Mouse (Mus musculus) midbrain, embryonic 13.5 days (tissue): ENCODE results near the gene Ces2h. TPM values are rescaled to one million over a fixed set of nuclear protein-coding genes. Genes with fewer than 3 reads are reported as not detected.
A peak's percentile ranks its signal among the peaks of the same experiment; 100 is the strongest.
"Not testable (repeated sequence)": the region's sequence is repeated elsewhere in the genome, so short reads cannot be mapped to it uniquely, and the experiment has no call there.

Source experiments
- ATAC-seq: fragments of 200-750 bp; cut with Nextera tagmentation; 2 replicates; pipeline ENCODE4 v1.8.0; 2017; ENCODE audit warnings: mild to moderate bottlenecking, moderate TSS enrichment, moderate library complexity
- H3K27ac ChIP-seq: fragments of 300-500 bp; sonication (generic); 2 replicates; pipeline ENCODE4 v1.5.1; 2015; ENCODE audit warnings: inconsistent platforms, mild to moderate bottlenecking, moderate library complexity
- H3K27me3 ChIP-seq: fragments of 300-500 bp; sonication (generic); 2 replicates; pipeline ENCODE4 v1.6.1; 2015; ENCODE audit warnings: mild to moderate bottlenecking, inconsistent platforms
- H3K36me3 ChIP-seq: fragments of 300-500 bp; sonication (generic); 2 replicates; pipeline ENCODE4 v1.6.1; 2015; ENCODE audit warnings: mild to moderate bottlenecking, inconsistent platforms
- H3K4me1 ChIP-seq: fragments of 300-500 bp; sonication (generic); replicated peaks from 2 replicates; pipeline ENCODE4 v1.6.1; 2015; ENCODE audit warnings: inconsistent platforms
- H3K4me2 ChIP-seq: fragments of 300-500 bp; sonication (generic); replicated peaks from 2 replicates; pipeline ENCODE4 v1.6.1; 2015; ENCODE audit warnings: moderate library complexity, mild to moderate bottlenecking, inconsistent platforms
- H3K4me3 ChIP-seq: fragments of 300-500 bp; sonication (generic); replicated peaks from 2 replicates; pipeline ENCODE4 v1.5.1; 2015; ENCODE audit warnings: mild to moderate bottlenecking, inconsistent platforms
- H3K9ac ChIP-seq: fragments of 300-500 bp; sonication (generic); replicated peaks from 2 replicates; pipeline ENCODE4 v1.6.1; 2015; ENCODE audit warnings: mild to moderate bottlenecking, inconsistent platforms
- H3K9me3 ChIP-seq: fragments of 300-500 bp; sonication (generic); 2 replicates; pipeline ENCODE4 v1.6.1; 2016; ENCODE audit warnings: mild to moderate bottlenecking, inconsistent platforms
- WGBS: fragments of 180-500 bp; shearing (Covaris S2); methylation state at CpG from one replicate; pipeline ENCODE4 v1.1.7; 2015; 5-methylcytosine and 5-hydroxymethylcytosine counted together
- polyA plus RNA-seq: library from polyadenylated mRNA; unstranded; fragments of >200 nt; fragmentation: Nextera tagmentation; extraction: Ambion mirVana; gene quantifications from 2 replicates; pipeline ENCODE4 v1.2.1, GENCODE M21; 2015

The Ces2h gene
- polyA plus RNA-seq, 1 experiment from 2014 or later: not detected

DNA sequence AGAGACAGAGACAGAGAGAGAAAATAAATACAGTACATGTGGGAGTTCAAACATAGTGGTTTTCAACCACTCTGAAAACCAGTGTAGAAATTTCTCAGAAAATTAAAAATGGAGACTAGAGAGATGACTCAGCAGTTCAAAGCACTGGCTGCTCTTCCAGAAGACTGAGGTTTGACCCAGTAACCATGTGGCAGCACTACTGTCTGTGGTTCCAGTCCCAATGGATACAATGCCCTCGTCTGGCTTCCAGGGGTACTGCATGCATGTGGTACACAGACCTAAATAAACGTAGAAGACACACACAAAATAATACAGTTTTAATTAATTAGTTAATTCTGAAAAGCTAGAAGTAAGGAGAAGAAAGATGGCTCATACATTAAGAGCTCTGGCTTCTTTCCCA lies 24.4 kb downstream of the Ces2h start:
- H3K36me3 ChIP-seq: no peaks in the 10 kb centered on the region
- no peak overlapping the region for H3K4me3 ChIP-seq
- H3K27me3 ChIP-seq: no peaks in the 10 kb centered on the region
- H3K9ac ChIP-seq: no peak overlapping the region
- no peaks in the 10 kb centered on the region for H3K9me3 ChIP-seq
- 78% methylated on average over 2 of the region's 2 CpGs for WGBS
- H3K4me1 ChIP-seq: no peaks in the 10 kb centered on the region
- no peak overlapping the region for H3K27ac ChIP-seq
- H3K4me2 ChIP-seq: no peak overlapping the region
- no peak for ATAC-seq

DNA sequence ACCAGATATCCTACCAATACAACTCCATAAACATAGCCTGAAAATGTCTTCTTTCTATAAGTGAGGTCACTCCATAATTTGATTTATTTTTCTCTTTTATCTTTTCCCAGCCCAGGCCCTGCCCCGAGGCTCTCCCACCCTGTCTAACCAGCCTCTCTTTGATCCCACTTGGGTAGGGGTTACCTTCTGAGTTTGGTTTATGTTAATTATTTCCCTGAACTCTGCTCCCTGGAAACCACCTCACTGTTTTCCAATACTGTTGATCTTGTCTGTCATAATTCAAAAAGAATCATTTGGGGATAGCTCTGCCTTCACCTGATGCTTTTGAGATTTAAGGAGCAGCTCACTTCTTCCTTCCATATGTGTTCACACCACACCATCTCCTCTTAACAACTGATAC lies 42.9 kb downstream of the Ces2h start:
- ATAC-seq: no peak
- Histone ChIP-seq H3K9me3 (0 out of 2 replicates have a peak, but pooled peaks cover 3% of the 10 kb centered on the region), H3K27ac (no peak overlapping the region), H3K27me3 (no peaks in the 10 kb centered on the region), H3K4me1 (no peaks in the 10 kb centered on the region), H3K4me2 (no peak overlapping the region), H3K36me3 (no peaks in the 10 kb centered on the region), H3K9ac (no peak overlapping the region), H3K4me3 (no peak overlapping the region)
- WGBS: 81% methylated on average over 1 of the region's 1 CpGs

DNA sequence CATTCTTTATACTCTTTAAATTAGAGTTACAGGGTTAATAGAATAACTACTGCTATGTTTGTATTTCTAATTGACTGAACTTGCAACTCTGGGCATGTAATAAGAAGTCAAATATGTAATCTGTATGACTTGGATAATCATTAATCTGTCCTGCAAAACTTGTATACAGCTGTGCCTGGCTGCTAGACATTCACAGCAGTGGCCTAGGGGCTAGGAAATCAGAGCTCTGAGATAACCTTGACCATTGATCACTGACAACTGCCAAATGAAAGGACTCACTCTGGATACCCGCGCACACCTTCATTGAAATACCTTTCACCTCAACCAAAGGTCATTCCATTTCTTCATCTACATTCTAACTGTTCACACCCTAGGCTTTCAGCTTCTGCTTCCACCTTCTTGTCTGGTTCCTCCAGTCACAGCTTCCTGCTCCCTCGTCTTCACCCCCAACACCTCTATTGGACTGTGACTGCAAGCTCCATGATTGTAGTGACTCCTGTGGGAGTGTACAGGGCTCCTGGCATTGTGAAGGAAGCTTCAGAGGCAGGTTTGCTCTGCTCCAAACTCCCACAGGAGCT lies 45.3 kb downstream of the Ces2h start:
- Histone ChIP-seq H3K27me3 (no peaks in the 10 kb centered on the region), H3K4me3 (no peak overlapping the region), H3K4me1 (no peaks in the 10 kb centered on the region), H3K36me3 (no peaks in the 10 kb centered on the region), H3K27ac (no peak overlapping the region), H3K9me3 (no peaks in the 10 kb centered on the region), H3K4me2 (no peak overlapping the region), H3K9ac (no peak overlapping the region)
- WGBS: 90% methylated on average over 3 of the region's 3 CpGs
- no peak for ATAC-seq

DNA sequence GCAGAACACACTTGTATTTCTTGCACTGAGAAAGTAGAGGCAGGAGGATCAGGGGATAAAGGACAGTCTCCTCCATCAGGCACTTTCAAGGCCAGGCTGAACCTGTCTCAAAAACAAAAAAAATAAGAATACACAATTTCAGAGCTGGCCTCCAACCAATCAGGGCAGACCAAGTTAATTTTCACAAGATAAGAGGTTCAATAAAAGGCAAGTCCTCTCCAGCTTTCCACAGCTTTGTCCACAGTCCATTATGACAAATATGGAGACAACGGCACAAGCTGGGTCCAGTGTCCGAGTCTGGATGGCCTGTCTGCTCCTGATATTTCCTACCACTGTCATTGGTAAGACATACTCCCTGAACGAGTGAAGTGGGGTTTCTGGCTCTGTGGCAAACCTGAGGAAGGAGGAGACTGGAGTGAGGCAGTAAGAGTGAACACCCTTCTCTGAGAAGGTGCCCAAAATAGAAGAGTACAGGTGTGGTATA lies 47.8 kb downstream of the Ces2h start, which contains the start of gene Ces3a:
TSS of gene Ces3a (plus strand) at position 231 of the 484 bp plus-strand sequence.
- Histone ChIP-seq H3K36me3 (no peaks in the 10 kb centered on the region), H3K27ac (no peak within 1 kb of the TSS), H3K4me2 (no peak within 1 kb of the TSS), H3K9ac (no peak within 1 kb of the TSS), H3K4me3 (no peak within 1 kb of the TSS), H3K4me1 (no peaks in the 10 kb centered on the region), H3K9me3 (no peaks in the 10 kb centered on the region), H3K27me3 (no peaks in the 10 kb centered on the region)
- 77% methylated on average over 3 of the region's 3 CpGs for WGBS
- ATAC-seq: no peak

DNA sequence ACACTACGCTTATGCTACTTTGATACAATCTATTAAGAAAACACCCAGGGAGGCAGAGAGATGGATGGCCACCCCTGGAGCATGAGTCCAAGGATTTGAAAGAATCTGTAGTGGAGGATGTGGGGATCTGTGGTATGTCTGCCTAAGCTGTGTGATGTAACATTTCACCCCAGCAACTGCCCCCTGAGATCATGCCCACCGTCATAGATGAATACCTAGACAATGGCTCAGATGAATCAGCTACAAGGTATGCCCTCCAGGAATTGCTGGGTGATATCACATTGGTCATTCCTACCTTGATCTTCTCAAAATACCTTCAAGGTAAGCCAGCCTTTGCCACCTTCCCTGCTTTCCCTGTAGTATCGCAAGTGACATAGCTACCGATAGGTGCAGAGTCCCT lies 55.6 kb downstream of the Ces2h start:
- Histone ChIP-seq H3K9me3 (no peaks in the 10 kb centered on the region), H3K9ac (no peak overlapping the region), H3K27ac (no peak overlapping the region), H3K4me3 (no peak overlapping the region), H3K4me1 (no peaks in the 10 kb centered on the region), H3K27me3 (no peaks in the 10 kb centered on the region), H3K4me2 (no peak overlapping the region), H3K36me3 (no peaks in the 10 kb centered on the region)
- WGBS: 90% methylated on average over 4 of the region's 4 CpGs
- no peak for ATAC-seq

DNA sequence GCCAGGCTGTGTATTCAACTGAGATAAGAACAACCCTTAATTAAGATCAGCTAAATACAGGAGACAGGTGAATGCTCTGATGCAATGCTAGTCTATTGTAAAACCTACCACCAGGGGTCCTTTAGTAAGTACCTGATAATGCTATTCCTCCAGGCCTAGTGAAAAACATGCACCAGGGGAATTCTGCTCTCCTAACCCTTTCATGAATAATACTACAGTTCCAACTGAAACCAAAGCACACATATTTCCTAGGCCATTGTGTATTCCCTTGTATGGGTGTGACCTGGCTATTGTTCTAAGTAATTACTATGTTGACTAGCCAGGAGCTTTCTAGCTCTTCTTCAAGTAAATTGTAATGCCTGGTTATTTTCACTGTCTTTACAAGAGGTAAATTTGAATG lies 59.4 kb downstream of the Ces2h start:
- no peak for ATAC-seq
- Histone ChIP-seq H3K9ac (no peak overlapping the region), H3K4me2 (no peak overlapping the region), H3K4me3 (no peak overlapping the region), H3K27ac (no peak overlapping the region), H3K9me3 (no peaks in the 10 kb centered on the region), H3K36me3 (no peaks in the 10 kb centered on the region), H3K4me1 (no peaks in the 10 kb centered on the region), H3K27me3 (no peaks in the 10 kb centered on the region)

DNA sequence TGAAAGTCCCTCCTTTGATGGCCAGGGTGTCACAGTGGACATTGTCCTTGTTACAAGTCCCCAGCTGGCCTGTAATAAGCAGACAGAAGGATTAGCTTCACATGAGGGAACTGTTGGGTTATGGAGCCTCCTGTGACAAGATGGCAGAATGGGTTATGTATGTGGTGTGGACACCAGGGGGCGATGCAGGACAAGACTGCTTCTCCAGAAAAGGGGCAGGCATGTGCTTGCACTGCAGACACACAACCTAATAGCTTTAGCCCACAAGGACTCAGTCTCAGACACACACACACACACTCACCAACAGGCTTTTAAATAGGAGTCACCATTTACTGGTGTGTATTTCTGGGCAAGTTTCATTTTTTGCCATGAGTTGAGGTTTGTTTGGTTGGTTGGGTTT lies 66.1 kb downstream of the Ces2h start:
- 0 out of 2 replicates have a peak, but pooled peaks have one; percentile 27 for ATAC-seq
- 0% methylated on average over 1 of the region's 1 CpGs for WGBS

DNA sequence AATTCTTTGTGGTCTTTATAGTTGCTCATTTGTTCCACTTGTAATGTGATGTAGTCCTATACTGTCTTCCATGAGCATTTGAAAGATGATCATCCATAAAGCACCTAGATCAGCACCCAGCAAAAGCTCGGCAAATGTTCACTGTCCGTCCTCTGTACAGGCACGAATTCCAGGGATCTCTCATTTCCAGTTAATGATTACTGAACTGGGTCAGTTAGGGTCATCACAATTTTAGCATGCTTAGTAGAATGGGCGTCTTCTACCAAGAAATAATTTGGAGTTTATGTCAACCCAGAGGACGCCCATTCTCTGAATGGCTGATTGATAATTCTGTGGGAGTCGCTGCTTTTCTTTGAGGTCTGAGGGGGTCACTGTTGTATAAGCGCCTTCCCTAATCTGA lies 67.3 kb downstream of the Ces2h start:
- WGBS: 77% methylated on average over 7 of the region's 7 CpGs
- not testable (repeated sequence) for H3K4me1 ChIP-seq, H3K36me3 ChIP-seq, H3K4me2 ChIP-seq, H3K9ac ChIP-seq, H3K27ac ChIP-seq, H3K9me3 ChIP-seq, ATAC-seq, H3K27me3 ChIP-seq, H3K4me3 ChIP-seq

More for the DNA sequence above, 66.1 kb downstream of the Ces2h start:
- Histone ChIP-seq H3K4me3 (no peak overlapping the region), H3K9me3 (no peaks in the 10 kb centered on the region), H3K9ac (no peak overlapping the region), H3K4me1 (no peaks in the 10 kb centered on the region), H3K36me3 (no peaks in the 10 kb centered on the region), H3K27me3 (no peaks in the 10 kb centered on the region), H3K4me2 (no peak overlapping the region), H3K27ac (no peak overlapping the region)

DNA sequence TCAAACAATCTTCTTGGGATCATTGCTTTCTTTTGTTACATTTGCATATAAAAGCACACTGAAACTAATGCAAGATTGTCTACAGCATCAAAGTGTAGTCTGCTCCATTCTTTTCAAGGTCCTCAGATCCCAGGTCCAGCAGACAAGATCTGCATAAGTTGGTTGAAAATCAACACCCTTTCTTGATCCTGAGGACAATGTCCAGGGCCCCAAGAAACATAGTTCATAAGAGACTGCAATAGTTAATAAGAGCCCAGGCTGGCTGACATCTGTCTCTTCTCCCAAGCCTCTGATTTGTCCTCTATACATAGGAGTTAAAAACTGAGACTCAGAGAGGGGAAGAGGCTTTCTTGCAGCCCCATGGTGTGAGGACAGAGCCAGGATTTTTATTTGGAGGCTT lies 68.3 kb downstream of the Ces2h start:
- Histone ChIP-seq H3K4me1 (no peaks in the 10 kb centered on the region), H3K9me3 (no peaks in the 10 kb centered on the region), H3K27me3 (no peaks in the 10 kb centered on the region), H3K36me3 (no peaks in the 10 kb centered on the region), H3K4me2 (no peak overlapping the region), H3K4me3 (no peak overlapping the region), H3K9ac (no peak overlapping the region), H3K27ac (no peak overlapping the region)
- ATAC-seq: no peak

Other genes with a start within 250 kb of the Ces2h start
- gene Ces2b, start 169.3 kb upstream of the Ces2h start, polyA plus RNA-seq: 0.13 and 0.23 TPM in 2 replicates
- not detected in 2 replicates for gene Ces2c, start 153.8 kb upstream of the Ces2h start, polyA plus RNA-seq
- gene Ces2e, start 74.6 kb upstream of the Ces2h start, polyA plus RNA-seq: not detected in 2 replicates
- not detected in 2 replicates for gene Ces2f, start 53.5 kb upstream of the Ces2h start, polyA plus RNA-seq
- not detected in 2 replicates for gene Ces2g, start 39.1 kb upstream of the Ces2h start, polyA plus RNA-seq
- gene Ces3a, start 47.7 kb downstream of the Ces2h start, polyA plus RNA-seq: not detected in 2 replicates
- gene Ces3b, start 82.9 kb downstream of the Ces2h start, polyA plus RNA-seq: not detected in 2 replicates
- not detected in 2 replicates for gene Ces4a, start 130.9 kb downstream of the Ces2h start, polyA plus RNA-seq
- gene Cbfb, start 169.8 kb downstream of the Ces2h start, polyA plus RNA-seq: 23.2 and 25.3 TPM in 2 replicates
- gene D230025D16Rik, start 224.3 kb downstream of the Ces2h start, polyA plus RNA-seq: 30.5 and 33.7 TPM in 2 replicates